Mouse (Mus musculus) heart, postnatal 14 days (tissue): ENCODE results near the gene Agrn. TPM values are rescaled to one million over a fixed set of nuclear protein-coding genes. Genes with fewer than 3 reads are reported as not detected.
"Not testable (repeated sequence)": the region's sequence is repeated elsewhere in the genome, so short reads cannot be mapped to it uniquely, and the experiment has no call there.

Experiments
- DNase-seq, 2 experiments: peaks; one replicate each; pipeline ENCODE4 v3.0.0; 2021 to 2022
- intact Hi-C: fragments of 180-260 bp; cut with DNase I; formaldehyde crosslinking; loops from one replicate; pipeline ENCODE4 v1.15.1; 2025
- total RNA-seq, 2 experiments: library from RNA; stranded (reverse); gene quantifications; 2 replicates each; pipeline ENCODE4 v1.2.3; 2021

The Agrn gene
- total RNA-seq, 2 experiments from 2014 or later: 71.8 to 72.6 TPM

- intact Hi-C loops: loop anchor here (5.0 kb wide), 1 partner anchor 45 kb away; no protein-coding TSS in a partner anchor
- DNase-seq: peak; percentile 52 to 65
Observed at GRCm38 (mm10) chr4:156171828-156172227, 25.5 kb downstream of the Agrn start.

- intact Hi-C loops: no loop called here
- DNase-seq: no peak
Observed at GRCm38 (mm10) chr4:156169129-156169528, 28.2 kb downstream of the Agrn start.

- intact Hi-C loops: no loop called here
- no peak for DNase-seq
Observed at GRCm38 (mm10) chr4:156168611-156169010, 28.7 kb downstream of the Agrn start.

GRCm38 (mm10) chr4:156166477-156166876, 30.8 kb downstream of the Agrn start:
- no peak for DNase-seq
- intact Hi-C loops: no loop called here

- intact Hi-C loops: no loop called here
- no peak for DNase-seq
Observed at GRCm38 (mm10) chr4:156154771-156155170, 42.5 kb downstream of the Agrn start.

GRCm38 (mm10) chr4:156150887-156151286, 46.4 kb downstream of the Agrn start:
- DNase-seq, intact Hi-C loops: not testable (repeated sequence)

- intact Hi-C loops: no loop called here
- no peak for DNase-seq
Observed at GRCm38 (mm10) chr4:156136285-156137100, 60.8 kb downstream of the Agrn start.

- intact Hi-C loops: no loop called here
- no peak for DNase-seq
Observed at GRCm38 (mm10) chr4:156135801-156136200, 61.5 kb downstream of the Agrn start.

GRCm38 (mm10) chr4:156135112-156135511, 62.2 kb downstream of the Agrn start:
- DNase-seq: no peak
- intact Hi-C loops: no loop called here

- no peak for DNase-seq
- intact Hi-C loops: no loop called here
Observed at GRCm38 (mm10) chr4:156133943-156134605, 63.2 kb downstream of the Agrn start.

- no peak for DNase-seq
- intact Hi-C loops: no loop called here
Observed at GRCm38 (mm10) chr4:156133334-156133733, 64.0 kb downstream of the Agrn start.

- intact Hi-C loops: no loop called here
Observed at GRCm38 (mm10) chr4:156130940-156131339, 66.3 kb downstream of the Agrn start.

GRCm38 (mm10) chr4:156130436-156130835, 66.9 kb downstream of the Agrn start, which contains the start of gene Rnf223:
Rnf223 (plus strand) TSS chr4:156130513.
- no peak for DNase-seq
- intact Hi-C loops: no loop called here

More at GRCm38 (mm10) chr4:156130940-156131339, 66.3 kb downstream of the Agrn start:
- DNase-seq: no peak

- intact Hi-C loops: loop anchor here (5.0 kb wide), 1 partner anchor 44 kb away; no protein-coding TSS in a partner anchor
- no peak for DNase-seq
Observed at GRCm38 (mm10) chr4:156128746-156129145, 68.5 kb downstream of the Agrn start.

- DNase-seq: no peak
- intact Hi-C loops: loop anchor here (5.0 kb wide), 1 partner anchor 45 kb away; no protein-coding TSS in a partner anchor
Observed at GRCm38 (mm10) chr4:156126841-156127240, 70.4 kb downstream of the Agrn start.

- no peak for DNase-seq
- intact Hi-C loops: loop anchor here (5.0 kb wide), 1 partner anchor 47 kb away; no protein-coding TSS in a partner anchor
Observed at GRCm38 (mm10) chr4:156125393-156125792, 71.9 kb downstream of the Agrn start.

- intact Hi-C loops: no loop called here
- no peak for DNase-seq
Observed at GRCm38 (mm10) chr4:156124077-156124476, 73.2 kb downstream of the Agrn start.
